10 mouse cellular contexts compared by ENCODE assay signal in genomic region chr7:119795311-119795710, GRCm38 (mm10). TPM values are rescaled to one million over a fixed set of nuclear protein-coding genes. Genes with fewer than 3 reads are reported as not detected.
DNase-seq lines count a peak whose midpoint lies in the region; ATAC-seq lines count a peak whose summit lies in the region.
"Had no signal": no experiment of that assay in that cellular context is flagged by ENCODE, and none has a peak within 500 bp of the region (broad histone marks: within the 10 kb centered on the region; RNA-seq: fewer than 3 reads in every experiment).

No protein-coding gene starts in this region.

- H3K4me3 ChIP-seq in heart, embryonic 15.5 days: peak overlapping the region; percentile 17
- 0 out of 2 replicates have a peak overlapping the region, but pooled peaks have one; percentile 11 for H3K4me3 ChIP-seq in hindbrain, embryonic 12.5 days
- peak overlapping the region; percentile 25 for H3K4me3 ChIP-seq in midbrain, embryonic 12.5 days

- H3K36me3 ChIP-seq in heart, embryonic 15.5 days: peaks cover 11% of the 10 kb centered on the region; the same call in 1 of the 2 replicates
- no peaks in the 10 kb centered on the region; the same call in 1 of the 2 replicates for H3K36me3 ChIP-seq in hindbrain, embryonic 12.5 days
- peaks cover 14% of the 10 kb centered on the region; the same call in 1 of the 2 replicates for H3K36me3 ChIP-seq in midbrain, embryonic 12.5 days

- 0 out of 2 replicates have a peak overlapping the region, but pooled peaks have one; percentile 12 for H3K9ac ChIP-seq in heart, embryonic 15.5 days
- peak overlapping the region; percentile 32; the same call in 1 of the 2 replicates for H3K9ac ChIP-seq in hindbrain, embryonic 12.5 days
- peak overlapping the region; percentile 25; the same call in 1 of the 2 replicates for H3K9ac ChIP-seq in midbrain, embryonic 12.5 days (replicated peaks)

- H3K4me2 ChIP-seq in heart, embryonic 15.5 days: peak overlapping the region; percentile 29
- H3K4me2 ChIP-seq in hindbrain, embryonic 12.5 days (replicated peaks): peak overlapping the region; percentile 79
- peak overlapping the region; percentile 48 for H3K4me2 ChIP-seq in midbrain, embryonic 12.5 days (replicated peaks)

- no peak for DNase-seq in heart, postnatal 36 days
- peak; percentile 7 for DNase-seq in Muller cell, postnatal 12 days (ENCODE audit: inconsistent ontology term)
- DNase-seq in right cerebral cortex, postnatal 36 days (ENCODE audit: low spot score in 2 of 2): no peak
- DNase-seq in spleen, adult 18-20 months: no peak

- no peak for ATAC-seq in heart, embryonic 15.5 days (replicated peaks; ENCODE audit: insufficient number of reproducible peaks, insufficient read depth, low FRiP score, low read depth)
- ATAC-seq in hindbrain, embryonic 12.5 days (ENCODE audit: low FRiP score): no peak
- ATAC-seq in midbrain, embryonic 12.5 days (ENCODE audit: low FRiP score, low read depth): no peak
- no peak for ATAC-seq in CD4-positive, CD25-positive, alpha-beta regulatory T cell, adult 4 months

- no peaks in the 10 kb centered on the region for H3K9me3 ChIP-seq in heart, embryonic 15.5 days (replicated peaks)
- no peaks in the 10 kb centered on the region for H3K9me3 ChIP-seq in hindbrain, embryonic 12.5 days (replicated peaks)
- no peaks in the 10 kb centered on the region for H3K9me3 ChIP-seq in midbrain, embryonic 12.5 days

- intact Hi-C loops in heart, postnatal 36 days (cut with DNase I): loop anchor here (2.0 kb wide), 1 partner anchor 75 kb away; the partner anchor contains the start of gene Thumpd1

- H3K4me1 ChIP-seq in heart, embryonic 15.5 days (replicated peaks): peaks cover 5% of the 10 kb centered on the region; the same call in 1 of the 2 replicates
- peaks cover 15% of the 10 kb centered on the region for H3K4me1 ChIP-seq in hindbrain, embryonic 12.5 days
- H3K4me1 ChIP-seq in midbrain, embryonic 12.5 days: peaks cover 12% of the 10 kb centered on the region

- no peak overlapping the region for H3K27ac ChIP-seq in heart, embryonic 15.5 days
- no peak overlapping the region for H3K27ac ChIP-seq in hindbrain, embryonic 12.5 days
- no peak overlapping the region for H3K27ac ChIP-seq in midbrain, embryonic 12.5 days (replicated peaks)
- H3K27ac ChIP-seq: macrophage had no signal

- no peaks in the 10 kb centered on the region for H3K27me3 ChIP-seq in heart, embryonic 15.5 days
- H3K27me3 ChIP-seq in hindbrain, embryonic 12.5 days: no peaks in the 10 kb centered on the region
- no peaks in the 10 kb centered on the region for H3K27me3 ChIP-seq in midbrain, embryonic 12.5 days

RNA-seq across cellular contexts. Expression of gene Eri2, which starts 1.5 kb away (rescaled TPM):
- polyA plus RNA-seq in heart, embryonic 15.5 days (2015; fragmentation: Nextera tagmentation; extraction: Ambion mirVana): 12.0 TPM in 2 replicates
- 1 to 10 TPM; 1.9 to 2.3 TPM for total RNA-seq in heart, postnatal 36 days (2021)
- 27.2 and 27.5 TPM in 2 replicates for polyA plus RNA-seq in hindbrain, embryonic 12.5 days (2016; fragmentation: Nextera tagmentation; extraction: Ambion mirVana)
- 32.9 and 36.6 TPM in 2 replicates for polyA plus RNA-seq in midbrain, embryonic 12.5 days (2016; fragmentation: Nextera tagmentation; extraction: Ambion mirVana)
- 10 to 100 TPM; 10.5 to 10.9 TPM for polyA plus RNA-seq in CD4-positive, CD25-positive, alpha-beta regulatory T cell, adult 4 months (2017; shearing (Covaris generic))

RNA-seq across cellular contexts. Expression of gene Rexo5, which starts 1.5 kb away (rescaled TPM):
- polyA plus RNA-seq in heart, embryonic 15.5 days (2015; fragmentation: Nextera tagmentation; extraction: Ambion mirVana): 11.2 and 21.6 TPM in 2 replicates
- 1 to 10 TPM; 1.6 to 1.7 TPM for total RNA-seq in heart, postnatal 36 days (2021)
- polyA plus RNA-seq in hindbrain, embryonic 12.5 days (2016; fragmentation: Nextera tagmentation; extraction: Ambion mirVana): 20.4 and 22.8 TPM in 2 replicates
- polyA plus RNA-seq in midbrain, embryonic 12.5 days (2016; fragmentation: Nextera tagmentation; extraction: Ambion mirVana): 21.9 and 27.6 TPM in 2 replicates
- polyA plus RNA-seq in CD4-positive, CD25-positive, alpha-beta regulatory T cell, adult 4 months (2017; shearing (Covaris generic)): 10 to 100 TPM; 46.4 to 47.2 TPM

RNA-seq across cellular contexts. Expression of gene Acsm3, which starts 34.6 kb away (rescaled TPM):
- 0.13 and 0.34 TPM in 2 replicates for polyA plus RNA-seq in heart, embryonic 15.5 days (2015; fragmentation: Nextera tagmentation; extraction: Ambion mirVana)
- under 1 TPM; 0.38 to 0.83 TPM for total RNA-seq in heart, postnatal 36 days (2021)
- 0.14 and 0.23 TPM in 2 replicates for polyA plus RNA-seq in hindbrain, embryonic 12.5 days (2016; fragmentation: Nextera tagmentation; extraction: Ambion mirVana)
- polyA plus RNA-seq in midbrain, embryonic 12.5 days (2016; fragmentation: Nextera tagmentation; extraction: Ambion mirVana): 0.14 and 0.17 TPM in 2 replicates
- polyA plus RNA-seq in CD4-positive, CD25-positive, alpha-beta regulatory T cell, adult 4 months (2017; shearing (Covaris generic)): under 1 TPM in 1 of 2 experiments, not detected in 1; 0.09 TPM
- total RNA-seq: hematopoietic stem cell, adult 5-6 weeks had no signal
- polyA plus RNA-seq: macrophage had no signal

Comparison
In these comparisons a context has a peak if more than half of its experiments do, and no peak if none do; other contexts are left out.
1. H3K4me2 ChIP-seq: peak in every context shown above with its lines; median percentile 79 in hindbrain, embryonic 12.5 days; 48 in midbrain, embryonic 12.5 days; 29 in heart, embryonic 15.5 days.